Mouse (Mus musculus) ES-E14 (cell line): ENCODE measurements at regions not wholly inside any gene's neighbourhood (a gene's known extent, or its start where the extent isn't known, plus 50 kb on each side); places are given as distances from the start of the nearest gene placed in this dataset.

Source experiments
- CHD2 ChIP-seq: IDR thresholded peaks from 2 replicates; pipeline ENCODE4 v1.6.1; 2014; ENCODE audit warnings: mild to moderate bottlenecking, low read depth, low read length, inconsistent platforms
- ZC3H11A ChIP-seq: IDR thresholded peaks from 2 replicates; pipeline ENCODE4 v1.6.1; 2012; ENCODE audit warnings: low read depth, mild to moderate bottlenecking, inconsistent platforms, low read length, borderline replicate concordance
- ZNF384 ChIP-seq: IDR thresholded peaks from 2 replicates; pipeline ENCODE4 v1.6.1; 2012; ENCODE audit warnings: low read depth, low read length, inconsistent platforms

GRCm38 (mm10) chr12:52394719-52395062 lies 109.1 kb upstream of the Arhgap5 start:
- TF ChIP-seq ZC3H11A (0 out of 2 replicates have a peak, but pooled peaks have one; percentile 1), CHD2 (no peak), ZNF384 (no peak)
